Mouse (Mus musculus) skeletal muscle tissue, postnatal 0 days (tissue): ENCODE data around the gene Rgr. TPM values are rescaled to one million over a fixed set of nuclear protein-coding genes. Genes with fewer than 3 reads are reported as not detected.

Experiments
- polyA plus RNA-seq: library from polyadenylated mRNA; unstranded; fragments of >200 nt; fragmentation: Nextera tagmentation; extraction: Ambion mirVana; gene quantifications from 2 replicates; pipeline ENCODE4 v1.2.1, GENCODE M21; 2015

The Rgr gene
- polyA plus RNA-seq, result 1.2 and 2.1 TPM in 2 replicates

DNA sequence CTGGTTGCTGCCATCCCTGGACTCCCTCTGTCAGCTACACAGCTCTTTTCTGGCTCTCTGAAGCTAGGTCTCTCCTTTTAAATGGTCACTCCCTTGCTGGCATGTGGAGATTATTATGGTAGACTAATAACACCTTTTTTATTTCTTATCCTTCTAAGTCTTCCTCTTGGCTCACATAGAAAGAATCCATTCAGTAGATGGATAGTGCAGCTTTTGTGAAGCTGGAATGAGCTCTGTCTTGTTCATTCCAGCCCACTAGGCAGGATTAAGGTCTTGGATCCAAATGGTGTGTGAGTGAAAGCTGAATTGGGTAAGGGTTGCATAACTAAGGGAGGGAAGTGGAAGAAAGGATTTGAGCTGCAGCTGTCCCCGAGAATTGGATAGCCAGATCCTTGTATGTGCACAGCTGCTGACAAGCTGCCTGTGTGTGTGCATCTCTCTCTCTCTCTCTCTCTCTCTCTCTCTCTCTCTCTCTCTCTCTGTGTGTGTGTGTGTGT lies at the start of gene Rgr:
Rgr (minus strand) TSS at position 51 of the 497 bp plus-strand sequence.

DNA sequence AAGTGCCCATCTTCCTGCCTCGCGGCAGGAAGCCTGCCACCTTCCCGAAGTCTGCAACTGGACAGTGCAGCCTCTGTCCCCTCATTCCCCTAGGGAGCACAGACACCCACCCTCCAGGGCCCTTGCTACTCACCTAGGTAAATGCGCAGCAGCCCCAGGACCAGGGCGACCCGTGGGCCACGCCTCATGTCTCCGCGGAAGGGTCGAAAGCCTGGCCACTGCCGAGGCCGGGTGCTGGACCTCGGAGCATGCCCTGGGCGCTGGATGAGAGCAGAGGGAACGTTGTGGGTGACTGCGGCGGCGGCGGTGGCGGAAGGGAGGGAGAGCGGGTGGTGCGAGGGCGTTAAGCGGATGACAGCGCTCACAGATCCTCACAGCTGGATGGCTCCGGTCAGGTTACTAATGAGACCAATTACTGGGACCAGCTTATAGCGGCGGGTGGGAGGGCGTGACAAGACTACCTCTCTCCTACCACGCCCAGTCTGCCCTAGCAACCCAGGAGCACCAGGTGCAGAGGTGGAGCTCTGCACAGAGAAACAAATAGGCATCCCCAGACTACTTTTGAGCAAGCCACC lies 49.3 kb upstream of the Rgr start, which contains the start of gene Cdhr1:
Cdhr1 (minus strand) TSS at position 392 of the 575 bp plus-strand sequence.

DNA sequence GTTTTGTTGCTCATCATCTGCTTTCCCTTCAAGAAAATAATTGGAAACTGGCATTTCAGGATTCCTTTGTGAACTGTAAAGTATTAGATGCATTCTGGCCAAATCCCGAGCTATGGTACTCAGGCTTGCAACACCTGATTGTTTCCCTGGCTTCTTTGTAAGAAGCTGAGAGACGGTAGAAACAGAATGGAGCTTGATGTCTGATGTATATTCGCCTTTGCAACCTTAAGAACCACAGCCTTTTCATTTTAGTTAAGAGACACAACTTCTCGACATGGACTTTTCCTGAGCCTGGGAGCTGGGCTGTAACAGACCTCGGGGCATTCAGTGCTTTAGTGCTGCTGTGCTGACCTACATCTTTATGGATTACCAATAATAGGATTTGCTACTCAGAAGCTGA lies 18.9 kb upstream of the Rgr start, which contains the start of gene Lrit2:
Lrit2 (plus strand) TSS at position 301 of the 400 bp plus-strand sequence.

Other genes starting within 250 kb of the Rgr start
- 38.9 and 42.0 TPM in 2 replicates for gene Ccser2, start 80.2 kb downstream of the Rgr start, polyA plus RNA-seq
- gene Lrit1, start 5.9 kb upstream of the Rgr start, polyA plus RNA-seq, result not detected in 2 replicates
- gene Lrit2, start 19.0 kb upstream of the Rgr start, polyA plus RNA-seq, result not detected in 2 replicates
- 0.05 TPM in 1 of 2 replicates, not detected in the other for gene Cdhr1, start 49.4 kb upstream of the Rgr start, polyA plus RNA-seq
- gene 2610528A11Rik, start 65.1 kb upstream of the Rgr start, polyA plus RNA-seq, result 0.60 and 0.66 TPM in 2 replicates
- gene Ghitm, start 86.3 kb upstream of the Rgr start, polyA plus RNA-seq, result 266 and 287 TPM in 2 replicates